Mouse (Mus musculus) neural tube, embryonic 15.5 days (tissue): ENCODE measurements around the gene Lrrc19. TPM values are rescaled to one million over a fixed set of nuclear protein-coding genes. Genes with fewer than 3 reads are reported as not detected.
A peak's percentile ranks its signal among the peaks of the same experiment; 100 is the strongest.

Source experiments
- ATAC-seq: fragments of 200-750 bp; cut with Nextera tagmentation; 2 replicates; pipeline ENCODE4 v1.8.0; 2017; ENCODE audit warnings: mild to moderate bottlenecking, moderate TSS enrichment, moderate library complexity; ENCODE audit not compliant: low FRiP score
- H3K27ac ChIP-seq: fragments of 300-500 bp; sonication (generic); replicated peaks from 2 replicates; pipeline ENCODE4 v1.5.1; 2015; ENCODE audit warnings: mild to moderate bottlenecking, inconsistent platforms
- H3K27me3 ChIP-seq: fragments of 300-500 bp; sonication (generic); replicated peaks from 2 replicates; pipeline ENCODE4 v1.6.1; 2015; ENCODE audit warnings: inconsistent platforms
- H3K36me3 ChIP-seq: fragments of 300-500 bp; sonication (generic); 2 replicates; pipeline ENCODE4 v1.6.1; 2015; ENCODE audit warnings: inconsistent platforms
- H3K4me1 ChIP-seq: fragments of 300-500 bp; sonication (generic); 2 replicates; pipeline ENCODE4 v1.6.1; 2015; ENCODE audit warnings: inconsistent platforms
- H3K4me2 ChIP-seq: fragments of 300-500 bp; sonication (generic); 2 replicates; pipeline ENCODE4 v1.6.1; 2015; ENCODE audit warnings: inconsistent platforms, mild to moderate bottlenecking, moderate library complexity
- H3K4me3 ChIP-seq: fragments of 300-500 bp; sonication (generic); replicated peaks from 2 replicates; pipeline ENCODE4 v1.5.1; 2015; ENCODE audit warnings: mild to moderate bottlenecking, inconsistent platforms
- H3K9ac ChIP-seq: fragments of 300-500 bp; sonication (generic); replicated peaks from 2 replicates; pipeline ENCODE4 v1.6.1; 2015; ENCODE audit warnings: mild to moderate bottlenecking, inconsistent platforms
- H3K9me3 ChIP-seq: fragments of 300-500 bp; sonication (generic); replicated peaks from 2 replicates; pipeline ENCODE4 v1.6.1; 2016; ENCODE audit warnings: inconsistent platforms
- WGBS: fragments of 180-500 bp; shearing (Covaris S2); methylation state at CpG from one replicate; pipeline ENCODE4 v1.1.7; 2015; ENCODE audit warnings: mixed read lengths; 5-methylcytosine and 5-hydroxymethylcytosine counted together
- polyA plus RNA-seq: library from polyadenylated mRNA; unstranded; fragments of >200 nt; fragmentation: Nextera tagmentation; extraction: Ambion mirVana; gene quantifications from 2 replicates; pipeline ENCODE4 v1.2.1, GENCODE M21; 2015

Gene Lrrc19
- polyA plus RNA-seq, 1 experiment from 2014 or later: 0.26 TPM

DNA sequence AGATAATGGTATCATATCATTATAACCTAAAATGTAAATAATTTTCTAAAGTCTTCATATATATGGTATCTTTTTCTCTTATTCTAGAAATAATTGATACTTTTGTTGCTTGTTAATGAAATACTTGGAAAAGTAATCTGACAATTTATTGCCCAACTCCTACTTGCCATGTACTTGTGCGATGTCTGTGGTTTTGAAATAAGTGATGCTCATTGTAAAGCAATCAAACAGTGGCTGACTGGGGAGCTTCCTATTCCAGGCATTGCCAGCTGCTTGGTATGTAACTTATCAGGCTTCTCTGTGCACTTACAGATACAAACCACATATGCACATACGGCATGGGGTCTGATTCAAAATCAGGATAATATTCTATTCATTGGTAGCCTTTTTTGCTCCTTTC lies 29.9 kb downstream of the Lrrc19 start:
- Histone ChIP-seq H3K4me1 (peaks cover 5% of the 10 kb centered on the region; the same call in 1 of the 2 replicates), H3K4me3 (no peak overlapping the region), H3K36me3 (no peaks in the 10 kb centered on the region; the same call in 1 of the 2 replicates), H3K9me3 (no peaks in the 10 kb centered on the region), H3K27ac (no peak overlapping the region), H3K4me2 (no peak overlapping the region), H3K9ac (no peak overlapping the region), H3K27me3 (no peaks in the 10 kb centered on the region)
- WGBS: 86% methylated on average over 2 of the region's 2 CpGs
- ATAC-seq: no peak

DNA sequence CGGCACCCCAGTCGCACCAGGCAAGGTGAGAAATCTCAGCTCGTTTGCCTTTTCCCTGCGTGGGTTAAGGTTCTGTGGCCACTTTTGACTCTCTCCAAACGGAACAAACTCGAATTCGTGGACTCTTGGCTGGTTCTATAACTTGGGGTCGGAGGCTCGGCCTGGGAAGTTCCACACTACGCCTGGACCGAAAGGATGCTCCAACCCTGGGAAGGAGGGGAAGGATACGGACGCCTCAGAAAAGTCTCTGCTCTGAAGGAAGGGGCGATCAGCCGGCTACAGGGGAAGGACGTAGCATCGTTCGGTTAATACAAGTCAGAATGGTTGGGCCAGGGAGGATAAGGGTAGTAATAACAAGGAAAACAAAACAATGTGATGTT lies 35.3 kb downstream of the Lrrc19 start:
- peak overlapping the region; percentile 82 for H3K27ac ChIP-seq
- H3K36me3 ChIP-seq: no peaks in the 10 kb centered on the region
- peak overlapping the region; percentile 68 for H3K9ac ChIP-seq
- peaks cover 13% of the 10 kb centered on the region; the same call in 1 of the 2 replicates for H3K4me1 ChIP-seq
- no peaks in the 10 kb centered on the region for H3K27me3 ChIP-seq
- ATAC-seq: peak; percentile 72
- under 1% methylated on average over 18 of the region's 18 CpGs for WGBS
- H3K4me3 ChIP-seq: peak overlapping the region; percentile 78
- peak overlapping the region; percentile 68 for H3K4me2 ChIP-seq
- no peaks in the 10 kb centered on the region for H3K9me3 ChIP-seq

DNA sequence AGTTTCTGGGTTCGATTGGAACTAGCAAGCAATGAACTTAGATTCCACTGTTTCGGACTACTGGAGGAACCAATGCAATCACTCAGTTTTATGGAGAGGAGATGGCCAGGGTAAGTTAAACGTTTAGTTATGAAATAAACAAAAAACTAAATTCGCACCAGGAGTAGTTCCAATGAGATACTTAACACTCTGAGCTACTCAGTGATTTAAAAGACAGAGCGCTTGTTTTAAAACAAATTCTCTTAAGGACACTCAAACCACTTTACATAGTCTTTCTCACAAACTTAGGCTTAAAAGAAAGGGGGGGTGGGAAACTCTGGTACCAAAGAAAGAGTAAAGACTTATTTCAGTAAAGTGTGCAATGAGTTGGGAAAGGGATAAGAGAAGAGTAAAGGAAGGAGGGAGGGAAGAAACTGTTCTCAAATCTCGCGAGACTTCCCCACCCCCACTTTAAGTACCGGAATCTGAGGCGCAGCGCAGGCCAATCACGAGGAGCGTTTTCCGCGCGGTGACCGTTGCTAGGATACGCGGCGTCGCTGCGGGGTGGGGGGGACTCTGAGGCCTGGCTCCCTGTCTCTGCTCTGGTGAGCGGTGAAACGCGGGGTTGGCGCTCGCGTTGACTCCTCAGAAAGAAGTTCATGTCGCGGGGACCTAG lies 35.8 kb downstream of the Lrrc19 start, which contains the start of gene Ift74:
Ift74 (plus strand) TSS at position 520 of the 655 bp plus-strand sequence.
- Histone ChIP-seq H3K9ac (peak within 1 kb of the TSS; percentile 68), H3K27me3 (no peaks in the 10 kb centered on the region), H3K9me3 (no peaks in the 10 kb centered on the region), H3K36me3 (no peaks in the 10 kb centered on the region), H3K4me3 (peak within 1 kb of the TSS; percentile 78), H3K4me1 (peaks cover 13% of the 10 kb centered on the region; the same call in 1 of the 2 replicates), H3K27ac (peak within 1 kb of the TSS; percentile 82), H3K4me2 (peak within 1 kb of the TSS; percentile 68)
- peak; percentile 100 for ATAC-seq
- 1% methylated on average over 29 of the region's 29 CpGs for WGBS

DNA sequence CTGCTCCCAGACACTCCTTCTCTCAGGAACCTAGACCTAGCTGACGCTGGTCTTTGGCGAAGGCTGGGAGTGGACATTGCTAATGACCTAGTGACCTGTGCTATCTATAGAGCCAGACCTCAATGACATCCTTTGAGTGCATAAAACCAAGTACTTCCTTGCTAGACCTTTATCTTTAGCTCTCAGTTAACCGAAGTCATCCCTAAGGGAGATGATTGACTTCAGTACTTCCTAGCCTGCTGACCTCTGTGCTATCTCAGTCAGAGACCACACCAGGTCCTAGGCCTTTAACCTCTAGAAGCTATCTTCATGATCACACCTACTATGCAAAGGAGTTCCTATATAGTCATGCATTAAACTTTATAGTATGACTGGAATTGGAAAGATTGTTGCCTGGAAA lies 39.6 kb downstream of the Lrrc19 start:
- Histone ChIP-seq H3K4me2 (no peak overlapping the region), H3K9ac (no peak overlapping the region), H3K27me3 (no peaks in the 10 kb centered on the region), H3K27ac (no peak overlapping the region), H3K4me3 (no peak overlapping the region), H3K9me3 (no peaks in the 10 kb centered on the region), H3K4me1 (peaks cover 10% of the 10 kb centered on the region; the same call in 1 of the 2 replicates), H3K36me3 (no peaks in the 10 kb centered on the region)
- 91% methylated on average over 3 of the region's 3 CpGs for WGBS
- ATAC-seq: no peak

DNA sequence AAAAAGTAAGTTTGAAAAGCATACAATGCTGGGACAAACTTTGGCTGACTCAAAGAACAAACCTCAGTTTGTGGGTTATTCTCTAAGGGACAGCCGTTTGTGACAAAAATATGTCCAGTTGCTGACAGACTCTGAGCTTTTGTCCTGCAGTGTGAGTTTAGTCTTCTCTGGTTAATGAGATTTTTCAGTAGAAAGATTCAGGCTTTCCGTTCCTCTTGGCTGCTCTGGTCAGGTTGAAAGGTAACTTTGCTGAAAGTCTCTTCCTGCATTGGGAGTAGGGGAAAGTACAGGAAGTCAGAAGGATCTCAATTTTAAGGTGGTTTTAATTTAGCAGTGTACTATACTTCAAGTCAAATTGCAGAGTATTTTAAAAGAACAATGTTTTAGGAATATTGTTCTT lies 44.4 kb downstream of the Lrrc19 start:
- H3K4me1 ChIP-seq: peaks cover 26% of the 10 kb centered on the region
- H3K4me3 ChIP-seq: no peak overlapping the region
- H3K4me2 ChIP-seq: no peak overlapping the region
- no peak overlapping the region for H3K9ac ChIP-seq
- H3K27me3 ChIP-seq: no peaks in the 10 kb centered on the region
- H3K27ac ChIP-seq: no peak overlapping the region
- no peaks in the 10 kb centered on the region for H3K9me3 ChIP-seq
- ATAC-seq: no peak
- no peaks in the 10 kb centered on the region for H3K36me3 ChIP-seq
- WGBS: 94% methylated on average over 2 of the region's 2 CpGs

DNA sequence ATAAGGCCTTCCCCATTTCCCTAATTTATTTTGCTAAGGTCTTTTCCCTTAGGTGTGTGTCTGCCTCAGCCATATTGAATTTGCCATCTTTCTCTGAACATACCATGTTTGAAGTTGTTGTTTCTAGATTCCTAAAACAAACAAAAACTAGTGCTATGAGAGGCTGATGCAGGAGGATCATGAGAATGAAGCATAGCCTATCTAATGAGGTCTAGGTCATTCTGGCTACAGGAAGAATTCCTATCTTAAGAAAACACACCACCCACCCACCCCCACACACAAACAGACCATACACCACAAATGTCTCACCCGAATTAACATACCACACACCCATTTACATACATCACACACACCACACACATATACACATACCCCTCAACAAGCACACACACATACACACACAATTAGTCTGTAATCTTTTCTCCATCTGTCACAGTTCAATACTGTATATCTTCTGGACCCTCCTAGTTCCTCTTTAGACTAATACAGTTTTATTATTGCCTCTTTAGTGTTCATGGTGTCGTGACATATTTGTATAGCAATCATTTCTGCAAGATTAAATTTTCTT lies 45.4 kb downstream of the Lrrc19 start:
- Histone ChIP-seq H3K4me1 (peaks cover 29% of the 10 kb centered on the region), H3K27me3 (no peaks in the 10 kb centered on the region), H3K9me3 (no peaks in the 10 kb centered on the region), H3K4me3 (no peak overlapping the region), H3K9ac (no peak overlapping the region), H3K27ac (no peak overlapping the region), H3K36me3 (no peaks in the 10 kb centered on the region), H3K4me2 (no peak overlapping the region)
- 93% methylated on average over 2 of the region's 2 CpGs for WGBS
- no peak for ATAC-seq

DNA sequence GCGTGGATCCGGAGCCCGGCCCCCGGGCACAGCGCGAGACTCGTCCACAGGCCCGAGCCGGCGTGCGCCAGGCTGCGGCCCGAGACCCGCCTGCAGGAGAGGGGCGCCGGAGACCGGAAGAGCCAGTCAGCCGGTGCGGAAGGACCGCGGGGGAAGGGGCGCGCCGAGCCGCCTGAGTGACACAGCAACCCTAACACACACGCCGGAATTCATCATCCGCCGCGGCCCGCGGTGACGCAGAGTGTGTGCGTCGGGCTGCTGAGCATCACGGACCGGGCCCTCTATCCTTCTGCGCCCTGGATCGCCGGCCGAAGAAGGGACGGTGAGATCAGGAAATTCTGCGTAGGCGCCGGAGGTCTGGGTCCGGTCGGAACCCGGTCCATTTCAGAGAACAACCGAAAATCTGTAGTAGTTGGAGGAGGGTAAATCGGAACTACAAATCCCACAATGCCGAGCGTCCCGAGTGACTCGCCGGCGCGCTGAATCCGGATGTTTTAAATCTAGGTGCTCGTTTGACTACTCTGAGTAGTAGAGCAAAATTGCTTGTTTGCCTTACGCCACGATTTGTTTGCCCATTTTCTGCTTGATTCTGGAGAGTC lies 46.8 kb downstream of the Lrrc19 start, which contains the start of gene Plaa:
Plaa (minus strand) TSS at position 214 of the 599 bp plus-strand sequence.
- H3K27ac ChIP-seq: peak within 1 kb of the TSS; percentile 96
- WGBS: under 1% methylated on average over 57 of the region's 61 CpGs
- H3K9me3 ChIP-seq: no peaks in the 10 kb centered on the region
- H3K4me1 ChIP-seq: peaks cover 29% of the 10 kb centered on the region
- peak; percentile 99 for ATAC-seq
- H3K4me3 ChIP-seq: peak within 1 kb of the TSS; percentile 89
- H3K9ac ChIP-seq: peak within 1 kb of the TSS; percentile 89
- H3K36me3 ChIP-seq: no peaks in the 10 kb centered on the region
- peak within 1 kb of the TSS; percentile 90 for H3K4me2 ChIP-seq
- no peaks in the 10 kb centered on the region for H3K27me3 ChIP-seq

DNA sequence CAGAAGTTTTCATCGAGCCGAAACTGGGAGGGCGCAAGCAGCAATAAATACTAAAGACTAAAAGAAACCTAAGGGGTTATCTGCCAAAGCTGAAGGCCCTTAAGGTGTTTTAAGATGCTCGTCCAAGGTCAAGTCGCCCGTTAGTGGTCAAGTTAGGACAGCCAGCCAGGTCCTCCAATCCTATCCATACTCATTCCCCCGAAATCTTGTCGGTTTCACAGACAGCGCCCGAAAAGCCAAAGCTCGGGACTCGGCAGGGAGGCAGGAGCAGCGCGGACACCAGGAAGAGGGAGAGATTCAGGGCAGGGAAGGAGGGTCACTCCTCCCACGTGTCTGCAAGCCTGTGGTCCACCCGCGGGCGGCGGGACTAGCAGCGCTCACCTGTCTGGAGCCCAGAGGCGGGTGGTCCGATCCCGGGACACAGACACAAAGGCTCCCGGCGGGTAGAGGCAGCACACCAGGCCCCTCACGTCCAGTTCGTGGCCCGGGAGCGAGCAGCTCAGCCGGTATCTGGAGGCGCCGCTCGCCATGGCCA lies 47.4 kb downstream of the Lrrc19 start:
- no peak; the same call in 1 of the 2 replicates for ATAC-seq
- under 1% methylated on average over 33 of the region's 33 CpGs for WGBS

DNA sequence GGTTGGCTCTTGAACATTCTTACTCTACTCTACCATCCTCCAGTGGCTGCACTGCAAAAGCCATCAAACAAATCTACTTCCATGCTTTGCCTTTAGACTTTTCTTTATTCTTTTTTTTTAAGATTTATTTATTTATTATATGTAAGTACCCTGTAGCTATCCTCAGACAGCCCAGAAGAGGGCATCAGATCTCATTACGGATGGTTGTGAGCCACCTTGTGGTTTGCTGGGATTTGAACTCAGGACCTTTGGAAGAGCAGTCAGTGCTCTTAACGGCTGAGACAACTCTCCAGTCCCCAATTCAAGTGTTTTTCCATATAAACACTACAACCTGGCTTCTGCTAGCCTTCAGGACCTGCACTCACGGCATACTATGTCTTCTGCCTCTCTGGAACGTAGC lies 48.5 kb downstream of the Lrrc19 start:
- ATAC-seq: no peak
- Histone ChIP-seq H3K4me3 (peak overlapping the region; percentile 6; the same call in 1 of the 2 replicates), H3K36me3 (no peaks in the 10 kb centered on the region), H3K27ac (no peak overlapping the region), H3K9ac (no peak overlapping the region), H3K4me1 (peaks cover 29% of the 10 kb centered on the region), H3K27me3 (no peaks in the 10 kb centered on the region), H3K4me2 (peak overlapping the region; percentile 70), H3K9me3 (no peaks in the 10 kb centered on the region)
- whole genome bisulfite sequencing: 89% methylated on average over 4 of the region's 4 CpGs

More for the DNA sequence above, 47.4 kb downstream of the Lrrc19 start:
- H3K9me3 ChIP-seq: no peaks in the 10 kb centered on the region
- peak overlapping the region; percentile 96 for H3K27ac ChIP-seq
- no peaks in the 10 kb centered on the region for H3K27me3 ChIP-seq
- H3K9ac ChIP-seq: peak overlapping the region; percentile 89
- H3K4me3 ChIP-seq: peak overlapping the region; percentile 89
- H3K36me3 ChIP-seq: no peaks in the 10 kb centered on the region
- peaks cover 29% of the 10 kb centered on the region for H3K4me1 ChIP-seq
- peak overlapping the region; percentile 70 for H3K4me2 ChIP-seq

DNA sequence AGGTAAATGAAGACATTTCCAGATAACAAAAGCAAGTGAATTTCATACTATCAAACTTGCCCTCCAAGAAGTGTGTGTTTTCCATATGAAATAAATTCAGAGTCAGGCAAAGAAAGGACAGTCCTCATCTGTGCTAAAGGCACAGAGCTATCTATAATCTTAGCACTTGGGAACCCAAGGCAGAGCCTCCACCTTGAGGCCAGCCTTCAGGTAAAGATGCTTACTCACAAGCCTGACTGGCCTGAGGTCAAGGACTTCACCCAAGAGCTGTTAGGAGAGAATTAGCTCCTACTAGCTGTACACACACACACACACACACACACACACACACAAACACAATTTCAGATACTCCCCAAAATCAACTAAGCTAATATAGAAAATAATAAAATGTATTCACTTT lies 57.2 kb downstream of the Lrrc19 start:
- no peaks in the 10 kb centered on the region for H3K36me3 ChIP-seq
- H3K4me2 ChIP-seq: no peak overlapping the region
- H3K27me3 ChIP-seq: no peaks in the 10 kb centered on the region
- H3K9me3 ChIP-seq: no peaks in the 10 kb centered on the region
- H3K4me1 ChIP-seq: no peaks in the 10 kb centered on the region
- no peak overlapping the region for H3K27ac ChIP-seq
- no peak for ATAC-seq
- H3K4me3 ChIP-seq: no peak overlapping the region
- no peak overlapping the region for H3K9ac ChIP-seq

DNA sequence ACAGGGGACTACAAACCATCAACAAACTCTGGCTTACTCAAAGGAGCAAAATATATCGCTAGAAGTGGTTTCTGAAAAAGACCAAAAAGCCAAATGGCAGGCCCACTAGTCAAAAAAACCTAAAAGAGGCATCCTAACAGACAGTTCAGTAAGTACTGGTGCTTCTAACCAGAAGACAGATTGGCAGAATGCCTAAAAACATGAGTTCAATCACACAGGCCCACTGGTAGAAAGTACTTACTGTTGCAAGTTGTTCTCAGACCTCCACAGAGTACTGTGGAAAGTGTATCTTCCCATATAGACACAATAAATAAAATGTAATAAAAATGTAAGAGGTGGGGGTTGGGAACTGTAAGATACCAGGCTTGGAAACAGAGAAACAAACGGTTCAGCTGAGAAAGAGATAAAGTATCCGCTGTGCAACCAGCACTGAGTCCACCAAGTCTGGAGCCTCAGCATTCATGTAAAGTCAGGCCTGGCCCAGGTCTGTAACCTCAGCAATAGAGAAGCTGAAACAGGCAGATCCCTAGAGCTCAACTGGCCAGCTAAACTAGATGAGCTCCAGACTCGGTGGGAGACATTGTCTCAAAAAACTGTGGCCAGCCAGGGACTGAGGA lies 58.1 kb downstream of the Lrrc19 start:
- H3K27ac ChIP-seq: no peak overlapping the region
- no peak overlapping the region for H3K4me2 ChIP-seq
- no peak overlapping the region for H3K9ac ChIP-seq
- H3K4me1 ChIP-seq: no peaks in the 10 kb centered on the region
- H3K36me3 ChIP-seq: no peaks in the 10 kb centered on the region
- H3K4me3 ChIP-seq: no peak overlapping the region
- ATAC-seq: no peak
- no peaks in the 10 kb centered on the region for H3K27me3 ChIP-seq
- H3K9me3 ChIP-seq: no peaks in the 10 kb centered on the region
- WGBS: 81% methylated on average over 4 of the region's 4 CpGs
